Mouse (Mus musculus): Measurements from ENCODE around the gene Cry1.

Gene Cry1

DNA sequence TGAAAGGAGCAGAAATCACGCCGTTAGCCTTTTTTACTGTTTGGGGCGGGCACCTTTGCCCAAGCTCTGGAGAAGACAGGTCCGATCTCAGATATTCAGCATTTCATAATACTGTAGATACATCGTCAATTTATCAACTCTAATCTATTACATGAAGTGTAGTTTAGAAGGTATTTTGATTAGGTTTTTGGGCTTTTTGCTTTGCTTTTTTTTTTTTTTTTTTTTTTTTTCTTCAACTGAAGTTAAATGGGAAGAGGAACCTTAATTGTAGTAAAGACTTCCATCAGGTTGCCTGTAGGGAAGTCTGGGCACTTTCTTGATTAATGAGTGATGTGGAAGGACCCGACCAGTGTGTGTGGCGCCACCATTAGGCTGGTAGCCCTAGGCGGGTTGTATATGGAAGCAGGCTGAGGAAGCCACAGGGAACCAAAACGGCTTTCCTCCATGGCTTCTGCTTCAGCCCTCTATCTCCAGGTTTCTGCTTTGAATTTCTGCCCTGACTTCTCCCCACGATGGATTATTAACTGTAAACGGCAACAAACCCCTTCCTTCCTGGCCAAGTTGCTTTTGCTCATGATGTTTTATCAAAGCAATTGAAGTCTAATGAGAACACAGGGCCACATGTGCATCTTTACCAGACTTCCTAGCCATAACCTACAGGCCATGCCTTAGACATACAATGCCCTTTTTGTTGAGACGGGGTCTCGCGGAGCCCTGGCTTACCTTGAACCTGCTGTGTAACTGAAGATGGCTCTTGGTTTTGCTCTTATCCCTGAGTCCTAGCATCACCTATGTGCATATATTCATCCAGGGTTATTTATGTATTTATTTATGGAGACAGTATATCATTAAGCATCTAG is 1.0 kb upstream of the Cry1 start:
- Histone ChIP-seq H3K36me3 (ENCODE audit: control insufficient read depth, insufficient read depth, low read length, poor library complexity, severe bottlenecking) (no peaks in the 10 kb centered on the region), H3K27me3 (ENCODE audit: control insufficient read depth, insufficient read depth, low read length, poor library complexity, severe bottlenecking) (no peaks in the 10 kb centered on the region)
- peak; percentile 35 for DNase-seq (ENCODE audit: low read depth, low spot score)

DNA sequence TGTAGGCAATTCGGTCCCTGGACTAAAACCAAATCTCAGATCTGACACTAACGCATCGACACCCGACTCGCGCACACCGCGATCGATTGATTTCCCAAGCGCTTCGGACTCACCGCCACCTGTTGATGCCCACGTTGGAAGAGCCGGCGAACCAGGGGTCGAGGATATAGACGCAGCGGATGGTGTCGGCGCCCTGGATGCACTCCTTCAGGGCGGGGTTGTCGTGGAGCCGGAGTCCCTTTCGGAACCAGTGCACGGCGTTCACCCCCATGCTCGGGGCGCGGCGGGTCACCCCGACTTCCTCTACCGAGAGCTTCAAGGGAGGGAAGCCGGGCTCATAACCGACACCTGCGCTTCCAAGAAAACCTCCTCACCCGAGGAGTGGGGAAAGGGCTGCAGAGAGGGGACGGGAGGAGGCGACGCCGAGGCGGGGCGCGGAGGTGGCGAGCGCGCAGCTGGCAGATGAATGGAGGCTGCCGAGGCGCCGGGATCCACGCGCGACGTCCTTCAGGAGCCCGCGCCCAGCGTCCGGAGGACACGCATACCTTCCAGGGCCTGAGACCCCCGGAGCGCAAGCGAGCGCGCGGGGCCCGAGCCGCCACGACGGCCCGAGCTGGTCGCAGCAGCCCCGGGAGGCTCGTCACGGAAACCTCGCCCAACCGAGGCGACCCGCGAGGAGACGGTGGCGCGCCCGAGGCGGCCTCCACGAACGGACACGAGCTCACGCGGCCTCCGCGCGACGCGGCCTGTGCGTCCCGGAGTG is 482 bp downstream of the Cry1 start:
- H3K36me3 ChIP-seq (ENCODE audit: control insufficient read depth, insufficient read depth, low read length, poor library complexity, severe bottlenecking): no peaks in the 10 kb centered on the region
- peak; percentile 62 for DNase-seq (ENCODE audit: low read depth, low spot score)
- no peaks in the 10 kb centered on the region for H3K27me3 ChIP-seq (ENCODE audit: control insufficient read depth, insufficient read depth, low read length, poor library complexity, severe bottlenecking)

DNA sequence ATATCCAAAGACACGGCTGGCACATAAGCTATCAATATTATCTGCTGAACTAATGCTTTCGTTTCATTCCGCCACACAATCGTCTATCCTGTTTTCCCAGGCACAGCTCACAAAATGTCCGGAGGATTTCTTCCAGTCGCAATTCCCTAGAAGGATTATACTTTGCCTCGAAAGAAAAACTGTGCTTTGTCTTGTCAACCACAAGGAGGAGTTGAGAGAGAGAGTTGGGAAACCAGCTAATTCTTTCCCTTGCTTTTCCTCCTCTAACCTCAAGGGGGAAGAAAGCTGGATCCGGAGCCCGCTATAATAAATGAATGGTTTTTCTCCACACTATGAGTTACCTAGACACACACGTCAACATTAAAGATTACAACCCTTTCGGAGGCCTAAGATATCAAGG is 1.2 kb downstream of the Cry1 start:
- Histone ChIP-seq H3K27me3 (ENCODE audit: control insufficient read depth, insufficient read depth, low read length, poor library complexity, severe bottlenecking) (no peaks in the 10 kb centered on the region), H3K36me3 (ENCODE audit: control insufficient read depth, insufficient read depth, low read length, poor library complexity, severe bottlenecking) (no peaks in the 10 kb centered on the region)
- peak; percentile 63 for DNase-seq (ENCODE audit: low read depth, low spot score)

DNA sequence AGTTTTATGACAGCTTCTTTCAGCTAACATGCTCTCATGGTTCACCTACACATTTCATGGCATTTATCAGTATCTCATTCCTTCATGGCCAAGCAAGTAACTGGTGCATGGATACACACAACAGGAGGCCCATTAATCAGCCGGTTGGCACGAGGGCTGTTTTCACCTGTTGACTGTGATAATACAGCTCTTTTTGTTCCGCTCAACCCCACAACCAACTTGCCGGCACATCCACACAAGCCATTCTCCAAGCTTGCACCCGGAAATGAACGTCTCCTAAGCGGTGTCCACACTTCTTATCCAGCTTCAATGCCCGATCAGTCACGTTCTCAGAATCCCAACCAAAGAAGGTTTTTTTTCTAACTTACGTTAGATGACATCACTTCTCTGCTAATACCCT is 2.1 kb downstream of the Cry1 start:
- Histone ChIP-seq H3K27me3 (ENCODE audit: control insufficient read depth, insufficient read depth, low read length, poor library complexity, severe bottlenecking) (no peaks in the 10 kb centered on the region), H3K36me3 (ENCODE audit: control insufficient read depth, insufficient read depth, low read length, poor library complexity, severe bottlenecking) (no peaks in the 10 kb centered on the region)
- DNase-seq (ENCODE audit: low read depth, low spot score): peak; percentile 5

DNA sequence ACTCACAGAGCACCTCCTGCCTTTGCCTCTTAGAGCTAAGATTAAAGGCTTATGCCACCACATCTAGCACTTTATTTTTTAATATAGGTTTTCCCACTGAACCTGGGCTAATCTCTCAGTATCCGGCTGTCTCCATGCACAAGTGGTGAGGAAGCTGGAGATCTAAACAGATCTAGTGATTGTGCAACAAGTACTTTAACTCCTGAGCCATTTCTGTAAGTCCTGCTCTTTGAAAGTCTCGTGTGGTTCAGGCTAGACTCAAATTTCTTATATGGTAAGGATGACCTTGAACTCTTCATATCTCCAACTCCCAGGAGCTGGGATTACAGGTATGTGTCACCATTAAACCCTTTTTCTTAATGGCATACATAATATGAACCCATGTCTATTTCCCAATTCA is 8.2 kb downstream of the Cry1 start:
- no peaks in the 10 kb centered on the region for H3K27me3 ChIP-seq (ENCODE audit: control insufficient read depth, insufficient read depth, low read length, poor library complexity, severe bottlenecking)
- no peak for DNase-seq (ENCODE audit: low read depth, low spot score)
- no peaks in the 10 kb centered on the region for H3K36me3 ChIP-seq (ENCODE audit: control insufficient read depth, insufficient read depth, low read length, poor library complexity, severe bottlenecking)

DNA sequence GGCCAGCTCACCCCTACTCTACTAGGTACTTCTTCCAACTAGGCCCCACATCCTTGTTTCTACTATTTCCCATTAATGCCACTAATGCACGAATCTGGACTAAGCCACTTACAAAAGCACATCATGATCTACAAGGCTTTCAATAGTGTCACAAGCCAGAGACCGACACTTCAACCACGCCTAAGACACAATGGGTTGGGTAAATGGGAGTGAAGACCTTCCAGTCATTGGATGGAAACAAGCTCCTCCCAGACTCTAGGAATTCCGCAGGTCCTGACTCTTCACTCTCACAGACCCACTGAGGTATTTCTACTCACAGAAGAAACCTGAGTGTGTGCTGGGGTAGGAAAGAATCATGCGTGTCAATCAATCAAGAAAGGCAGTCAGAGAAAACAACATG is 19.6 kb downstream of the Cry1 start:
- DNase-seq (ENCODE audit: low read depth, low spot score): no peak
- no peaks in the 10 kb centered on the region for H3K36me3 ChIP-seq (ENCODE audit: control insufficient read depth, insufficient read depth, low read length, poor library complexity, severe bottlenecking)
- no peaks in the 10 kb centered on the region for H3K27me3 ChIP-seq (ENCODE audit: control insufficient read depth, insufficient read depth, low read length, poor library complexity, severe bottlenecking)

DNA sequence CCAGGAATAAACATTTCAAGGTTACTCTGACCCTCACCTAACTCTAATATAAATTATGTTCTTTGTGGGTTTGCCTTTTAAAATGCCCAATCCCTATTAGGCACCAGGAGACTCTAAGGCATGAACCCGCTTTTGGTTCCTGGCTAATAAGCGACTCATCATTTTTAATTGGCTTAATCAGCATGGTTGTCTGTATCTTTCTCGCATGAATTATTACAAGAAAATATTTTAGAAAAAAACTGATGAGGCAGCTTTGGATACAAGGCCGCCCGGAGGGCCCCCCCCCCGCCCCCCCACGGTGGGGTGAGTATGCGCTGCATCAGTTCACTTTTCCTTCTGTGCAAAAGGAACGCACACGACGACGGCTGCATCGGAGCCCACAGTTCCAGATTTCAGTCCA is 20.1 kb downstream of the Cry1 start:
- Histone ChIP-seq H3K27me3 (ENCODE audit: control insufficient read depth, insufficient read depth, low read length, poor library complexity, severe bottlenecking) (no peaks in the 10 kb centered on the region), H3K36me3 (ENCODE audit: control insufficient read depth, insufficient read depth, low read length, poor library complexity, severe bottlenecking) (no peaks in the 10 kb centered on the region)
- no peak for DNase-seq (ENCODE audit: low read depth, low spot score)

DNA sequence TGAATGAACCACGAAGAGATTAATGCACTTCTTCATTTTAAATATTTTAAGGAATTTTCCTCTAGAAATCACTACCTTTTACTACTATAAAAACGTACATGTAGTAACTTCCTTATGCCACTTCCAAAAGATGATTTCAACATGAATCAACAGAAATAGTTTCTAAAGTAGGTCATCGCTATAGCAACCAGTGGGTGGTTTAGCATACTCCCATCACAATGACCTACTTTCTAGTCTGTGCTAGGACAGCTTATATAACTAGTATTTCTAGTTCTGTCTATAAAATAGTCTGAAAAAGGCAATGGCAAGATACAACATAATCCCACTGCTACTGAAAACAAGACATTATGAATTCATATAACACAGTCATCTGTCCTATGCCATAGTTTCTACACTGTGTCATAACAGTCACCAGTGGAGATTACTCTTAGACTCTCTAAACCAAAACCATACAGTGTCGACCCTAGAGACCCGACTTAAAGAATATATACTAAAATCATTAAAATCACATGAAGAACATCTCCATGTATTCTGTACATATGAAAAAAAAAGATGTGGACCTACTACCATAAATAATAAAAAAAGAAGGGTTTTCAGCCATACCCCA is 23.0 kb downstream of the Cry1 start:
- no peak for DNase-seq (ENCODE audit: low read depth, low spot score)
- no peaks in the 10 kb centered on the region for H3K27me3 ChIP-seq (ENCODE audit: control insufficient read depth, insufficient read depth, low read length, poor library complexity, severe bottlenecking)
- no peaks in the 10 kb centered on the region for H3K36me3 ChIP-seq (ENCODE audit: control insufficient read depth, insufficient read depth, low read length, poor library complexity, severe bottlenecking)

DNA sequence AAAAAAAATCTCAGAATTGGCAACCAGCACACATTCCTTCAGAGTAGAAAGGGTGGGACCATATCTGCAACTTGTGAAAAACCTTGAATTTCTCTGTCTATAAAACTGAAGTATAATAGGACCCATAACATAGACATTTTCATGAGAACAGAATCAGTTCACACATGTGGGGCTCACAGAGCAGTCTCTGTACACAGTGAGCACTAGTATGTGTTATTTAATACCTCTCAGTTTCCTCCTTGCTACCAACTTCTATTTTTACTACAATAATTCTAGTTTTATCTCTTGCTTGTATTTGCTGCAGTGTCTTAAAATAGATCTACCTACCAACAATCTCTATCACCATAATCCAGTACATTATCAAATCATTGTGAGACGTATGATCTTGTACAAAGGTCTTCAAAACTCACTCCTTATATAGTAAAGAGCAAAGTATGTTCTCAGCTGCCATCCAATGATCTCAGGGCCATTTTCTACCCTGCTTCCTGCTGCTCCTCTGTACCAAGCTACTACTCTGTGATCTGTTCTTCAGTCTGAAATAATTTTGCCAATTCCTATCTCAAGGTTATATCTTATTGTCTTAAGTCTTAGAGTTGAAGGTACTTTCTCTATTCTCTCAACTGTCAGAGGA is 24.8 kb downstream of the Cry1 start:
- no peak for DNase-seq (ENCODE audit: low read depth, low spot score)
- H3K27me3 ChIP-seq (ENCODE audit: control insufficient read depth, insufficient read depth, low read length, poor library complexity, severe bottlenecking): no peaks in the 10 kb centered on the region

DNA sequence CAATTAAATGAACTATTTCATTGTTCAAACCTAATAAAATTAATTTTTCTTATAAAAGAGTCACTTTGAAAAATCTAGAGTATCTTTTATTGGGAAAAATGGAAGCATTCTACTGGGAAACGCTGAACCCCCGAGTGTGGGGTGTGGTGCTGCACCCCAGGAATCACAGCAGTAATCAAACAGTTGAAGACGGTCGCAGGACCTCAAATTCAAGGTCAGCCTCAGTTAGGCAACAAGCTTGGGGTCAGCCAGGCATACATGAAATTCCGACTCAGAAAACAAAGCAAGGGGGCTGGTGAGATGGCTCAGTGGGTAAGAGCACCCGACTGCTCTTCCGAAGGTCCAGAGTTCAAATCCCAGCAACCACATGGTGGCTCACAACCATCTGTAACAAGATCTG is 27.4 kb downstream of the Cry1 start:
- no peaks in the 10 kb centered on the region for H3K27me3 ChIP-seq (ENCODE audit: control insufficient read depth, insufficient read depth, low read length, poor library complexity, severe bottlenecking)
- no peaks in the 10 kb centered on the region for H3K36me3 ChIP-seq (ENCODE audit: control insufficient read depth, insufficient read depth, low read length, poor library complexity, severe bottlenecking)
- no peak for DNase-seq (ENCODE audit: low read depth, low spot score)

More for the DNA sequence above, 24.8 kb downstream of the Cry1 start:
- no peaks in the 10 kb centered on the region for H3K36me3 ChIP-seq (ENCODE audit: control insufficient read depth, insufficient read depth, low read length, poor library complexity, severe bottlenecking)

DNA sequence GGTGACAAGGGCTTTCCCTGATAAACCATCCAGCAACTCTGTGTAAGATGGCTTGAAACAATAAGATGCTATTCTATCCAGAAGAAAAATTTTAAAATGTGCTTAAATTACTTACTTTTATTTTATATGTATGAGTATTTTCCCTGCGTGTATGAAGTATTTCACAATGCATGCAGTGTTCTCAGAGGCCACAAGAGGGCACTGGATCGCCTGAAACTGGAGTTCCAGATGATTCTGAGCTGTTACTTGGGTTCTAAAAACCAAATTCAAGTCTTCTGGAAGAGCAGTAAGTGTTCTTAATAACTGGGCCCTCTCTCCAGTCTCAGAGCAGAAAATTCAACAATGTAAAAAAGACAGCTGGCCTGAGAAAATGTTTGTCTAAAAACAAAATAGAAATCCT is 30.7 kb downstream of the Cry1 start:
- peak; percentile 74 for DNase-seq (ENCODE audit: low read depth, low spot score)
- H3K36me3 ChIP-seq (ENCODE audit: control insufficient read depth, insufficient read depth, low read length, poor library complexity, severe bottlenecking): no peaks in the 10 kb centered on the region
- H3K27me3 ChIP-seq (ENCODE audit: control insufficient read depth, insufficient read depth, low read length, poor library complexity, severe bottlenecking): no peaks in the 10 kb centered on the region

DNA sequence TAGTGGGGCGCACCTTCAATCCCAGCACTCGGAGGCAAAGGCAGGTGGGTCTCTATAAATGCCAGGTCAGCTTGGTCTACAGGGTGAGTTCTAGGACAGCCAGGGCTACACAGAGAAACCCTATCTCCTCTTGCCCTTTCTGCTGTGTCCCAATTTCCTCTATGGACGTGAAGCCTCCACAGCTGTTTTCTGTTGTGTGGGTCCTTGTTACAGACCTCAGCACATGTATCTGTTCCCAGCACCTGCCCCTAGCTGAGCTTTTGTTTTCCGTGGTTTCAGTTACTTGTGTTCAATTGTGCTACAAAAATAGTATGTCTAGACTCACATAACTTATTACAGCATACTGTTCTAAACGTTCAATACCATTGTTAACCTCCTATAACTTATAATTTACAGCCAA is 35.6 kb downstream of the Cry1 start:
- Histone ChIP-seq H3K27me3 (ENCODE audit: control insufficient read depth, insufficient read depth, low read length, poor library complexity, severe bottlenecking) (no peaks in the 10 kb centered on the region), H3K36me3 (ENCODE audit: control insufficient read depth, insufficient read depth, low read length, poor library complexity, severe bottlenecking) (peaks cover 6% of the 10 kb centered on the region)
- DNase-seq (ENCODE audit: low read depth, low spot score): no peak

DNA sequence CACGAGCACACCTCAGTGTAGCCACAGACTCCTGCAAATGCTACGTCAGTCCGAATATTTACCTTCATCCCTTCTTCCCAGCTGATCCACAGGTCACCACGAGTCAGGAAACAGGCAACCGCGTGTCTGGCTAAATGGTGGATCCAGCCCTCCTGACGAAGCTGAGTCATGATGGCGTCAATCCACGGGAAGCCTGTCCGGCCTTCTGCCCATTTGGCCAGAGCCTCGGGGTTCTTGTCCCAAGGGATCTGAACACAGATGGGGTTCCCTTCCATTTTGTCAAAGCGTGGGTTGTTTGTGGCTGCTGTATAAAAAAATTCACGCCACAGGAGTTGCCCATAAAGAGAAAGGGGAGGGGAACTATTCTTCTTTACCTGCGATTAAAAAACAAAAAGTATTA is 38.6 kb downstream of the Cry1 start:
- Histone ChIP-seq H3K27me3 (ENCODE audit: control insufficient read depth, insufficient read depth, low read length, poor library complexity, severe bottlenecking) (no peaks in the 10 kb centered on the region), H3K36me3 (ENCODE audit: control insufficient read depth, insufficient read depth, low read length, poor library complexity, severe bottlenecking) (peaks cover 6% of the 10 kb centered on the region)
- DNase-seq (ENCODE audit: low read depth, low spot score): no peak

DNA sequence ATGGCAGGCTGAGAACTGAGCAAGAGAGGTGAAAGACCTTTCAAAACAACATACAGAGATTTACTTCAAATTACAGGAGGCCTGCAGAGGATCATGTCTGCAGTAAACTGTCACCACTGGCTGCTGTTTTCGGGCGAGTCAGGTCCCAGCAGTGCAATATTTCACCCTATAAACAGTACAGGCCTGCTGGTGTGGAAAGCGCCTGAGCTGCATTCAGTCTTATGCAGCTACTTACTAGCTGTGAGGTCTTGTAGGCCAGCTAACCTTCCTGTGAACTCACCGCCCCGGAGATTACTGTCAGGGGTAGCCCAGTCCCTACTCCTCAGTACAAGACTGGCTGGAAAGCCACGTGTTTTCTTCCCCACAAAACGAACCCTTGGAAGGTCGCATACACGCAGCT is 43.4 kb downstream of the Cry1 start:
- peaks cover 1% of the 10 kb centered on the region; the same call in 1 of the 2 replicates for H3K36me3 ChIP-seq (ENCODE audit: control insufficient read depth, insufficient read depth, low read length, poor library complexity, severe bottlenecking)
- no peak for DNase-seq (ENCODE audit: low read depth, low spot score)

DNA sequence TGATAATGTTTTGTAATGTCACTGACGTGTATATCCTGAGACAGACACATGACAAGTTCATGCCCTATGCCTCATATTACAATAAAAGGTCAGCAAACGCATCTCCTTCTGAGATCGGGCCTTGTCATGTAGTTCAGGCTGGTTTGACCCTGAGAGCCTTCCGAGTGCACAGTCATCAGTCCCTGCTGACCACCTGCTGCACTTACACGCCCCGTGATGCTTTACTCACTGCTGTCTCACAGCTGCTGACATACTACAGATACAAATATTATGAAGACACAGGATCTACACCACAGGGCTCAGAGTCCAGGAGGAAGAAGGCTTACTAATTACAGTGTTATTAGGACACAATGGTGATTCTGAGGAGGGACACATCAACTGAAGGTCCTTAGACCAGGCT is 48.3 kb downstream of the Cry1 start:
- 0 out of 2 replicates have a peak, but pooled peaks cover 2% of the 10 kb centered on the region for H3K36me3 ChIP-seq (ENCODE audit: control insufficient read depth, insufficient read depth, low read length, poor library complexity, severe bottlenecking)
- no peaks in the 10 kb centered on the region for H3K27me3 ChIP-seq (ENCODE audit: control insufficient read depth, insufficient read depth, low read length, poor library complexity, severe bottlenecking)
- DNase-seq (ENCODE audit: low read depth, low spot score): no peak

More for the DNA sequence above, 43.4 kb downstream of the Cry1 start:
- H3K27me3 ChIP-seq (ENCODE audit: control insufficient read depth, insufficient read depth, low read length, poor library complexity, severe bottlenecking): no peaks in the 10 kb centered on the region

All from splenic B cell, adult 2 months (primary cell).